Mouse (Mus musculus) embryonic facial prominence, embryonic 15.5 days (tissue): ENCODE measurements at regions not wholly inside any gene's neighbourhood (a gene's known extent, or its start where the extent isn't known, plus 50 kb on each side); places are given as distances from the start of the nearest gene placed in this dataset.

Experiments
- ATAC-seq: fragments of 200-750 bp; cut with Nextera tagmentation; 2 replicates; pipeline ENCODE4 v1.8.0; 2017; ENCODE audit warnings: low read depth, moderate TSS enrichment; ENCODE audit not compliant: insufficient number of reproducible peaks, low FRiP score, low TSS enrichment
- H3K27ac ChIP-seq: fragments of 300-500 bp; sonication (generic); replicated peaks from 2 replicates; pipeline ENCODE4 v1.5.1; 2015; ENCODE audit warnings: mild to moderate bottlenecking, inconsistent platforms
- H3K27me3 ChIP-seq: fragments of 300-500 bp; sonication (generic); 2 replicates; pipeline ENCODE4 v1.6.1; 2015; ENCODE audit warnings: inconsistent platforms
- H3K36me3 ChIP-seq: fragments of 300-500 bp; sonication (generic); 2 replicates; pipeline ENCODE4 v1.6.1; 2015; ENCODE audit warnings: mild to moderate bottlenecking, inconsistent platforms
- H3K4me1 ChIP-seq: fragments of 300-500 bp; sonication (generic); 2 replicates; pipeline ENCODE4 v1.6.1; 2015; ENCODE audit warnings: inconsistent platforms
- H3K4me2 ChIP-seq: fragments of 300-500 bp; sonication (generic); replicated peaks from 2 replicates; pipeline ENCODE4 v1.6.1; 2015; ENCODE audit warnings: mild to moderate bottlenecking, inconsistent platforms
- H3K4me3 ChIP-seq: fragments of 300-500 bp; sonication (generic); replicated peaks from 2 replicates; pipeline ENCODE4 v1.5.1; 2015; ENCODE audit warnings: mild to moderate bottlenecking, inconsistent platforms
- H3K9ac ChIP-seq: fragments of 300-500 bp; sonication (generic); 2 replicates; pipeline ENCODE4 v1.6.1; 2015; ENCODE audit warnings: inconsistent platforms
- H3K9me3 ChIP-seq: fragments of 300-500 bp; sonication (generic); replicated peaks from 2 replicates; pipeline ENCODE4 v1.6.1; 2016; ENCODE audit warnings: inconsistent platforms
- WGBS: fragments of 180-500 bp; shearing (Covaris S2); methylation state at CpG from one replicate; pipeline ENCODE4 v1.1.7; 2015; 5-methylcytosine and 5-hydroxymethylcytosine counted together

GRCm38 (mm10) chr12:28323659-28324058 is 228.5 kb downstream of the Dcdc2c start:
- H3K4me3 ChIP-seq: no peak overlapping the region
- 50% methylated on average over 2 of the region's 2 CpGs for WGBS
- no peaks in the 10 kb centered on the region for H3K27me3 ChIP-seq
- no peaks in the 10 kb centered on the region for H3K9me3 ChIP-seq
- no peak overlapping the region for H3K9ac ChIP-seq
- H3K4me2 ChIP-seq: no peak overlapping the region
- H3K4me1 ChIP-seq: no peaks in the 10 kb centered on the region
- no peak overlapping the region for H3K27ac ChIP-seq
- no peak for ATAC-seq
- H3K36me3 ChIP-seq: no peaks in the 10 kb centered on the region

GRCm38 (mm10) chr12:28309226-28309625 is 243.0 kb downstream of the Dcdc2c start:
- Histone ChIP-seq H3K27me3 (no peaks in the 10 kb centered on the region), H3K4me3 (no peak overlapping the region), H3K4me1 (no peaks in the 10 kb centered on the region), H3K9me3 (no peaks in the 10 kb centered on the region), H3K4me2 (no peak overlapping the region), H3K36me3 (no peaks in the 10 kb centered on the region), H3K27ac (no peak overlapping the region), H3K9ac (no peak overlapping the region)
- 79% methylated on average over 5 of the region's 5 CpGs for WGBS
- no peak for ATAC-seq

- no peaks in the 10 kb centered on the region for H3K4me1 ChIP-seq
- 38% methylated on average over 2 of the region's 2 CpGs for WGBS
- no peak overlapping the region for H3K9ac ChIP-seq
- H3K36me3 ChIP-seq: no peaks in the 10 kb centered on the region
- no peaks in the 10 kb centered on the region for H3K9me3 ChIP-seq
- no peak for ATAC-seq
- H3K4me3 ChIP-seq: no peak overlapping the region
- H3K4me2 ChIP-seq: no peak overlapping the region
- no peak overlapping the region for H3K27ac ChIP-seq
- H3K27me3 ChIP-seq: no peaks in the 10 kb centered on the region
Measured at GRCm38 (mm10) chr12:28302038-28302581, 250.1 kb downstream of the Dcdc2c start.

- no peak for ATAC-seq
- Histone ChIP-seq H3K9me3 (no peaks in the 10 kb centered on the region), H3K9ac (no peak overlapping the region), H3K27ac (no peak overlapping the region), H3K4me2 (no peak overlapping the region), H3K4me1 (no peaks in the 10 kb centered on the region), H3K4me3 (no peak overlapping the region), H3K36me3 (no peaks in the 10 kb centered on the region), H3K27me3 (no peaks in the 10 kb centered on the region)
- WGBS: 81% methylated on average over 5 of the region's 5 CpGs
Measured at GRCm38 (mm10) chr12:28288376-28288896, 263.8 kb downstream of the Dcdc2c start.

- 47% methylated on average over 3 of the region's 3 CpGs for WGBS
Measured at GRCm38 (mm10) chr12:28255524-28255923, 296.7 kb downstream of the Dcdc2c start.

GRCm38 (mm10) chr12:28250526-28250925 is 301.7 kb downstream of the Dcdc2c start:
- Histone ChIP-seq H3K4me3 (no peak overlapping the region), H3K36me3 (no peaks in the 10 kb centered on the region), H3K9me3 (no peaks in the 10 kb centered on the region), H3K4me2 (no peak overlapping the region), H3K27me3 (no peaks in the 10 kb centered on the region), H3K9ac (no peak overlapping the region), H3K27ac (no peak overlapping the region), H3K4me1 (no peaks in the 10 kb centered on the region)
- WGBS: 77% methylated on average over 1 of the region's 1 CpGs
- ATAC-seq: no peak

More at GRCm38 (mm10) chr12:28255524-28255923, 296.7 kb downstream of the Dcdc2c start:
- no peak for ATAC-seq
- Histone ChIP-seq H3K9me3 (no peaks in the 10 kb centered on the region), H3K36me3 (no peaks in the 10 kb centered on the region), H3K4me3 (no peak overlapping the region), H3K9ac (no peak overlapping the region), H3K27me3 (no peaks in the 10 kb centered on the region), H3K4me1 (no peaks in the 10 kb centered on the region), H3K4me2 (no peak overlapping the region), H3K27ac (no peak overlapping the region)

GRCm38 (mm10) chr12:28248749-28249148 is 303.4 kb downstream of the Dcdc2c start:
- Histone ChIP-seq H3K9me3 (no peaks in the 10 kb centered on the region), H3K36me3 (no peaks in the 10 kb centered on the region), H3K4me1 (no peaks in the 10 kb centered on the region), H3K9ac (no peak overlapping the region), H3K4me2 (no peak overlapping the region), H3K4me3 (no peak overlapping the region), H3K27me3 (no peaks in the 10 kb centered on the region), H3K27ac (no peak overlapping the region)
- no peak for ATAC-seq
- 61% methylated on average over 3 of the region's 3 CpGs for WGBS

- ATAC-seq: no peak
- H3K9me3 ChIP-seq: no peaks in the 10 kb centered on the region
- no peaks in the 10 kb centered on the region for H3K27me3 ChIP-seq
- no peaks in the 10 kb centered on the region for H3K36me3 ChIP-seq
- H3K4me3 ChIP-seq: no peak overlapping the region
- H3K9ac ChIP-seq: no peak overlapping the region
- 93% methylated on average over 3 of the region's 3 CpGs for WGBS
- H3K4me1 ChIP-seq: no peaks in the 10 kb centered on the region
- no peak overlapping the region for H3K4me2 ChIP-seq
- H3K27ac ChIP-seq: no peak overlapping the region
Measured at GRCm38 (mm10) chr12:28248287-28248686, 303.9 kb downstream of the Dcdc2c start.

- 64% methylated on average over 5 of the region's 5 CpGs for WGBS
- Histone ChIP-seq H3K4me2 (no peak overlapping the region), H3K27me3 (no peaks in the 10 kb centered on the region), H3K4me1 (no peaks in the 10 kb centered on the region), H3K9ac (no peak overlapping the region), H3K9me3 (no peaks in the 10 kb centered on the region), H3K27ac (no peak overlapping the region), H3K4me3 (no peak overlapping the region), H3K36me3 (no peaks in the 10 kb centered on the region)
- no peak for ATAC-seq
Measured at GRCm38 (mm10) chr12:28238016-28238415, 314.2 kb downstream of the Dcdc2c start.

GRCm38 (mm10) chr12:28237041-28237440 is 315.2 kb downstream of the Dcdc2c start:
- no peaks in the 10 kb centered on the region for H3K9me3 ChIP-seq
- no peak overlapping the region for H3K4me3 ChIP-seq
- H3K27me3 ChIP-seq: no peaks in the 10 kb centered on the region
- no peak overlapping the region for H3K9ac ChIP-seq
- no peaks in the 10 kb centered on the region for H3K4me1 ChIP-seq
- H3K4me2 ChIP-seq: no peak overlapping the region
- no peak overlapping the region for H3K27ac ChIP-seq
- WGBS: 31% methylated on average over 4 of the region's 4 CpGs
- ATAC-seq: no peak
- H3K36me3 ChIP-seq: no peaks in the 10 kb centered on the region

- no peak overlapping the region for H3K4me2 ChIP-seq
- ATAC-seq: no peak
- H3K4me3 ChIP-seq: no peak overlapping the region
- 59% methylated on average over 1 of the region's 1 CpGs for WGBS
- no peaks in the 10 kb centered on the region for H3K9me3 ChIP-seq
- no peak overlapping the region for H3K9ac ChIP-seq
- no peaks in the 10 kb centered on the region for H3K36me3 ChIP-seq
- no peaks in the 10 kb centered on the region for H3K4me1 ChIP-seq
- H3K27ac ChIP-seq: no peak overlapping the region
- no peaks in the 10 kb centered on the region for H3K27me3 ChIP-seq
Measured at GRCm38 (mm10) chr12:28202847-28203246, 349.4 kb downstream of the Dcdc2c start.

GRCm38 (mm10) chr12:28186695-28187094 is 365.5 kb downstream of the Dcdc2c start:
- H3K9me3 ChIP-seq: no peaks in the 10 kb centered on the region
- ATAC-seq: no peak

More at GRCm38 (mm10) chr12:28186695-28187094, 365.5 kb downstream of the Dcdc2c start:
- Histone ChIP-seq H3K27me3 (no peaks in the 10 kb centered on the region), H3K36me3 (no peaks in the 10 kb centered on the region), H3K4me1 (no peaks in the 10 kb centered on the region), H3K4me2 (no peak overlapping the region), H3K27ac (no peak overlapping the region), H3K9ac (no peak overlapping the region), H3K4me3 (no peak overlapping the region)
